Mouse (Mus musculus) testis, postnatal 10 days (tissue): ENCODE measurements around the gene Arl4c.
A peak's percentile ranks its signal among the peaks of the same experiment; 100 is the strongest.
"Not testable (repeated sequence)": the region's sequence is repeated elsewhere in the genome, so short reads cannot be mapped to it uniquely, and the experiment has no call there.

ENCODE experiments used
- DNase-seq: peaks from one replicate; pipeline ENCODE4 v3.0.0; 2021; ENCODE audit warnings: low spot score

Arl4c gene

GRCm38 (mm10) chr1:88655473-88656095, 46.4 kb downstream of the Arl4c start:
- DNase-seq, result no peak

GRCm38 (mm10) chr1:88654521-88655472, 47.2 kb downstream of the Arl4c start:
- DNase-seq, result no peak

- no peak for DNase-seq
These were observed 48.2 kb downstream of the Arl4c start for GRCm38 (mm10) chr1:88653614-88654520.

DNA sequence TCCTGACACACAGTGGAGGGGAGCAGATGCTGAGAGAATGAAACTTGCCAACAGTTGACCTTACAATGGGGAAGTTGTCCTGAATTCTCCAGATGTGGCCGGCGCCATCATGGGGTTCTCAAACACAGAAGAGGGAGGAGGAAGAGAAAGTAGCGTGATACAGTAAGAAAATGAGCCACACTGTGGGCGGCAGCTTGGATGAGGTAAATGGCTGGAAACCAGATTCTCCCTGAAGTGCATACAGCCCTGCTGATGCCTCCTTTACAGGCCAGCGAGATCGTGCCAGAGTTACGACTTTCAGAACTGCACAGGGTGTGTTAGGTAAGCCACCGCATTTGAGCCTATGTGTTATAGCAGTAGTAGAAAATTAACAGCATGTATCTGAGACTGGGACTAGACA, 49.3 kb downstream of the Arl4c start:
- DNase-seq, result no peak

DNA sequence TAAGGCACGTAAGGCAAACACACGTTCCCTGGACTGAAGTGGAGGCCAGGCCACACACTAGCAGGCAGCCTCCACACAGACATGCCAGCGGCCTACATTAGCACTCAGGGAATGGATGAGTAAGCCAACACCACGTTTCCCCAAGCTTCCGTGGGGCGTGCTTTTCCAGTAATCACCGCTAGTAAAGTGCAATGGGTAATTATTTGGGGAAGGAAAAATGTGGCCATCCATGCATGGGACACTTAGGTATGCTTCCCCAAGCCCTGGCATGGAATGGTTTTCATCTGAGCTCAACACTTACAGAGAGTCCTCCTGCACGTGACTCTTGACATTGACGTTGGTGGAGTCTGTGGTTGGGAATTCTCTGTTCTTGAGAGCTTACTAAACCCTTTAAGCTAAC, 50.4 kb downstream of the Arl4c start:
- DNase-seq, result no peak

DNA sequence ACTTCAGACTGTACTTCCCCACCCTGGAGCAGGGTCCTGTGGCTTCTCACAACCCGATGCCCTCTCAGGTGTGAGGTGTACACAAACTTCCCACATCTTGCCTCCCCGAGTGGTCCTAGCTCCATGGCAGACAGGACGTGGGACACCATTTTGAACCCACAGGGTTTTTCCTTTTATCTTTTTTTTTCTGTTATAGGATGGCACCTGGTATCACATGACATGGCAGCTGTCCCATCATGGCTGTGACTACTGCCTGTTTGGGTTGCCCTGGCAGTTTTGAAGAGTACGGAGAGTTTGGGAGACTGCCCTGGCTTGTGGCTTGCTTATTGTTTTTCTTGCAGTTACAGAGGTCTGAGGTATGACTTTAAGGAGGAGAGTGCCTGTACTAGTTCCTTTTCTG, 53.3 kb downstream of the Arl4c start:
- DNase-seq, result no peak

DNA sequence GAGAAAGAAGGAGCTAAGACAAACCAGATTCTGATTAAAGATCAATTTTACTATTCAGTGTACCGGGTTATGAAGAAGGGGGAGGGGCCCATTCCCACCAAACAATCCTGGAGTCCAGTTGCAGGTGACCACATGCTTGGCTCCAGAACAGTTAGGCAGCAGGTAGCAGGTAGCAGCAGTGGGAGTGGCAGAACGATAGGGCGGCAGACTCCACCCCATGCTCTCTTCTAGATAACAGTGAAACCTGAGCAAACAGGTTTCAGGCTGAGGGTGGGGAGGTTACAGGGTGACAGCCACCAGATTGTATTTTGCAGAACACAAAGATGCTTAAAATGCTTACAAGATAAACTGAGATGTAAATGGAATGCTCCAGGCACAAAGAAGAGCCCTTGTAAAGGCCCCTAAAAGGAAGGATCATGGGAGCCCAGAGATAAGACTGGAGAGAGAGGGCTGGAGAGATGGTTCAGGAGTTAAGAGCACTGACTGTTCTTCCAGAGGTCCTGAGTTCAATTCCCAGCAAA, 56.4 kb downstream of the Arl4c start:
- no peak for DNase-seq

- DNase-seq, result no peak
These were observed 57.6 kb downstream of the Arl4c start for GRCm38 (mm10) chr1:88644417-88644816.

GRCm38 (mm10) chr1:88643181-88643823, 58.7 kb downstream of the Arl4c start:
- DNase-seq, result no peak

GRCm38 (mm10) chr1:88642735-88643134, 59.3 kb downstream of the Arl4c start:
- no peak for DNase-seq

GRCm38 (mm10) chr1:88641678-88642215, 60.3 kb downstream of the Arl4c start:
- no peak for DNase-seq

- no peak for DNase-seq
These were observed 60.8 kb downstream of the Arl4c start for GRCm38 (mm10) chr1:88641194-88641593.

- no peak for DNase-seq
These were observed 62.4 kb downstream of the Arl4c start for GRCm38 (mm10) chr1:88639432-88640281.

DNA sequence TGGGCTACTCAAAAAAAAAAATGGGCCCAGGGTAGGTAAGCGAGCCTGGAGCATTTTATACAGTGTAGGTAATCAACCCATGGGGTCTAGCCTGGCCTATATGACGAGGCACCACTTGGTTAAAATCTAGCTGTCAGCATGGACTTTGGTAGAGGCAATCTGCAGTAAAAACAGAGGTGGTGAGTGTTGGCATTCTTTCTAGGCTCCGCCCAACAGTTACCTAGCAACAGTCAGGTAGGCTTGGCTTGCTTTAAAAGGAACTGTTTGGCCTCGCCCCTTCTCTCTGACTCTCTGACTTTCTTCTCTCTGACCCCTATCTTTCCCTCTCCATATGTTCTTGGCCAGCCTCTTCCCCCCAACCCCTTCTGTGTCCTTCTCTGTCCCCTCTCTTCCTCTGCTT, 63.4 kb downstream of the Arl4c start:
- DNase-seq, result no peak

DNA sequence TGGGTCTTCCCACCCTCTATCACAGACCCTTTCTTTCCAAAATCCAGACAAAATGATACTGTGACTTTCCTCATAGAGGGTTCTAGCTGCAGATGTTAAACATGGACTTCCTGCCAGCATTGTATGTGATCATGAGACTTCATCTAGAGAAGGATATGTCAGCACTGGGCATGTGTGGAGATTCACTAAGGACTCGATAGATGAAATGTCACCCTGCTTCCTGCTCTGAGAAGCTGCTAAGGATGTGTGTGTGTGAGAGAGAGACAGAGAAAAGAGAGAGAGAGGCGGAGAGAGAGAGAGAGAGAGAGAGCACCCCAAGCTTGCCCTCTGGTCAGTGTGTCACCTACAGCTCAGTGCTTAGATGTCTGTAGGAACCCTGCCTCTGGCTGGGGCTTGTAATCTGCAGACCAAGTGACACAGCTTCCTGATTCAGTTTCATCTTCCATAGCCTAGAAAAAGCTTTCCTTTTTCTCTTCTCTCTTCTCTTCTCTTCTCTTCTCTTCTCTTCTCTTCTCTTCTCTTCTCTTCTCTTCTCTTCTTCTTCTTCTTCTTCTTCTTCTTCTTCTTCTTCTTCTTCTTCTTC, 65.4 kb downstream of the Arl4c start:
- DNase-seq, result not testable (repeated sequence)

GRCm38 (mm10) chr1:88635659-88636058, 66.4 kb downstream of the Arl4c start:
- no peak for DNase-seq

DNA sequence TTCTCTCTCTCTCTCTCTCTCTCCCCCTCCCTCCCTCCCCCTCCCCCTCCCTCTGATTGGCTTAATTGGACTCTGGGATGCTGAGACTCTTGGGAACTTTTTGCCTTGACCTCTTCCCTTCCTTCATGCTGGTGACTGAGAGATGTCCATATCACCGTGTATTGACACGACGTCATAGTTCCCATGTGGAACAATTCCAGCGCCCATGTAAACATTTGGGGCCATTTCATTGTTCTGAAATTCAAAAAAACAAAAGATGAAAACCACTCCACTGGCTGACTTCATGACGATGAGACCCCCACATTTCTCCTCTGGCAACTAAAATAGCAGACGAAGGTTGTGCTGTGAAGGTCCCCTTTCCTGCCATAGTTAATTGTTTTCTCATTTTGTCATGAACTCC, 69.2 kb downstream of the Arl4c start:
- no peak for DNase-seq

DNA sequence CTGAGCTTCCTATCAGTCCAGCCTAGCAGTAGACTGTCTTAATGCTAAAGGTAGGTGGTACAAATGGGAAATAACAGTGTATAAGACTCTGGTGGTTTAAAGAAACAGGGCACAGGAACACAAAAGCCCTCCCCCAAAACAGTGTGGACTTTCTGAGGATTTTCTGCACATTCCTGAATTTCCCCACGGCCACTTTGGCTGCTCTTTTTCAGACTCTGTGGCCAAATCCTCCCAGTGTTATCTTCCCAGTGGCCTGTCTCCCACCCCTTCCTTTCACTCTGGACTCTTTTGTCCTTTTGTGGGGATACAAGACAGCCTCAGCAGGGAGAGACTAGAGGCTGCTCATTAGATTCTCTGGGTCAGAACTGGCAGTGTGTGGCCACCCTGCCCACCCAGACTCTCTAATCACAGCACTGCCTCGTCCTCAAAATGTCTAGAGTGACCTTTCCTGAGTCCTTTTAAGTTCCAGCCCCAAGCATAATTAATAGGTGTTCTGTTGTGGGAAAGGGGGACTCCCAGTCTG, 72.0 kb downstream of the Arl4c start:
- DNase-seq, result no peak

DNA sequence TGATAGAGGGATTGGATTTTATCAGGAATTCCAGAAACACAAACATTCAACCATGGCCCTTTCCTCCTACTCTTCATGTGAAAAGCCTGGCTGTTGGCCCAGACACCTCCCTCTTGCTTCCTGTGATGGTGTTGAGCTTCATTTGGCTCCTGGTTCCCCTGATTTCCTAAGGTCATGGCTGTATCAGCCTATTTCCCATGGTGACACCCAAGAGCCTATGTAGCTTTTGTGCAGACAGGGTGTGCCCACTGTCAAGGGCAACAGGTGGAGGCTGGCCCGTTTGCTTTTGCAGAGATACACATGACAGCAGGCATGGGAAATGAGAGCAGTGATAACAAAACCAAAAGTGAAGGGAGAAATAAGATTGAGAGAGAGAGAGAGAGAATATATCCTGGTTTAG, 76.8 kb downstream of the Arl4c start:
- DNase-seq, result no peak

DNA sequence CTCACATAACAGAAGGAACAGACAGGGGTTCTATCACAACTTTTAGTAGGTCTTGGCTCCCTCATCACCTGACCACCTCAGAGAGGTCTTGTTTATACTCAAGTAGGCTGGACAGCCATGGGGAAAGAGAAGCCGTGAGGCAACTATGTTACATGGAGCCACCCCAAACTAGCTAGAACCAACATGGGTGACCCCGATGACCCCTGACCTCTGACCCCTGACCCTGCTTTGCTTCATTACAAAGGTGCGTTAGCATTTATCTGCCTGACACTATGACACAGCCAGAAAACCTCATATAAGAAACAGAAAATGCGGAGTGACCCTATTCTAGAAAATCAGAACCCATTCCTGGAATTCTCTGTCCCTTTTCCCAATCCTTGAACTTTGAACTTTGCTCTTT, 77.6 kb downstream of the Arl4c start:
- peak; percentile 49 for DNase-seq
